Mouse (Mus musculus) testis, postnatal 10 days (tissue): ENCODE measurements around the gene Zbtb8a.
"Not testable (repeated sequence)": the region's sequence is repeated elsewhere in the genome, so short reads cannot be mapped to it uniquely, and the experiment has no call there.

Source experiments
- DNase-seq: peaks from one replicate; pipeline ENCODE4 v3.0.0; 2021; ENCODE audit warnings: low spot score

Gene Zbtb8a

DNA sequence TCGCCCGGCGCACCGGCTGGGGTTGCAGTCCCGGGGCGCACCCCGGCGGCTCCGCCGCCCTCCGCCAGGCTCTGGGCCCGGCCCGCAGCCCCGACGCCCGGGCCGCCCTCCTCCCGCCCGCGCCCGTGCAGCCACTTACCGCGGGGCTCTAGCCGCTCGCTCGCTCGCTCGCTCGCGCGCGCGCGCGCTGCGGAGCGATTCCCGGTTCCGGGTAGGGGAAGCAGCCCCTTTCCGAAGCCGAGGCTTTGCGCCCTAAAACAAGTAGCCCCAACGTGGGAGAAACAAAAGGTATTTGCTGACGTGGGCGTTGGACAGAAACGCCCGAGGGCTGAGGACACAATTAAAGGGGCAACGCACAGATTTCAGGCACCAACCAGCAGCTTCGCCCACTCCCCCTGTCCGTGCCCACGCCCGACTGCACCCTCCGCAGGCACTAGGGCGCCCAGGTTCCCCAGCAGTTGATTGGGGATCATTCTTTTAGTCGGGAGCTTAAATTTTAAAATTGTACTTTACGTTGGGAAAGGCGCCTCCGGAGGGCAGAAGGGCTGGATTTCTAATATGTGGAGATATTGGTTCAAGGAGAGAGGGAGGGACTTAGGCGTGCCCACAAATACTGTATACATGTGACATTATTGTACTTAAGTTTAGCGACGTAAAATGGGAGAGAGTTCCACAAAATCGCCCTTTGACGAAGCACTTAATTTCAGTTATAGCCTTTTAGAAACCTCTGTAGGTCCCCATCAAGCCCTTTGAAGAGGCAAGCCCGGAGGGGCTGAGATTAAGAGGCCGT is at the start of gene Zbtb8a:
Gene Zbtb8a, minus strand, starts transcription at position 516 of the 790 bp plus-strand sequence.
- DNase-seq, result peak; percentile 75

DNA sequence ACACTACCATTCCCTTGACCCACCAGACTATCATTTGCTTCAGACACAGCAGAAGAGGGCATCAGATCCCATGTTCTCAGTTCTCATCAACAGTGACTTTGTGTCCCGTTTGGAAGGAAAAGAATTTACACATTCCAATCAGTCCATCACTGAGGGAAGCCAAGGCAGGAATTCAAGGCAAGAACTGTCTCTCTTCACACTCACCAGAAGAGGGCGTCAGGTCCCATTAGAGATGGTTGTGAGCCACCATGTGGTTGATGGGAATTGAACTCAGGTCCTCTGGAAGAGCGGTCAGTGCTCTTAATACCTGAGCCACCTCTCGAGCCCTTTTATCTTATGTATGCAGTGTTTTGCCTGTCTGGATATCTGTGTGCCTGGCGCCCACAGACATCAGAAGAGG is 40.4 kb upstream of the Zbtb8a start:
- DNase-seq, result no peak

DNA sequence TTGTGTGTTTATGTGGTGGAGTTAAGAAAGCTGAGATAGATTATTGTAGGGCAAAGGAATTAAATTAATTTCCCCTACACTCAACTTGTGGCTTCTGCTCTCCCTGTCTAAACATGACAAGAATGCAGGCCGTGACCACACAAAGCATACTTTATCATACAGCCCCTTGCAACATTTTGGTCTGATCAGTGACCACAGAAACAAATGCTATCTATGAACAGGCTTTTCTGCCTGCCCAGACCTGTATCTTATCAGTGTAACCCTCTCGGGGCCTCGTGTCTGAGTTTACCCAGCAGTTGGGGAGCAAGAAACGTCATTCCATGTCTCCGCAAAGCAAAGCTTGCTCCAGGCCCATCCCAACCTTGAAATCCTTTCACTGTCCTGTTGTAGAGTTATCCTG is 38.6 kb upstream of the Zbtb8a start:
- no peak for DNase-seq

DNA sequence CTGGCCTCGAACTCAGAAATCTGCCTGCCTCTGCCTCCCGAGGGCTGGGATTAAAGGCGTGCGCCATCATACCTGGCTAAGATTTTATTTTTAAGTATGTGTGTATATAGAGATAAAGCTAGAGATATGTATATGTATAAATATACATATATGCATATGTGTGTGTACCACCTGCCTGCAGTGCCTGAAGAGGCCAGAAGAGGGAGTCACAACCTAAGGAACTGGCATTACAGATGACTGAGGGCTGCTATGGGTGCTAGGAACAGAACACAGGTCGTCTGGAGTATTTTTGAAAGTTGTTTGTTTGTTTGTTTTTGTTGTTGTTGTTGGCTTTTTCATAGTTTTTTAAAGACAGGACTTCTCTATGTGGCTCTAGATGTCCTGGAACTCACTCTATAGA is 38.0 kb upstream of the Zbtb8a start:
- DNase-seq, result no peak

DNA sequence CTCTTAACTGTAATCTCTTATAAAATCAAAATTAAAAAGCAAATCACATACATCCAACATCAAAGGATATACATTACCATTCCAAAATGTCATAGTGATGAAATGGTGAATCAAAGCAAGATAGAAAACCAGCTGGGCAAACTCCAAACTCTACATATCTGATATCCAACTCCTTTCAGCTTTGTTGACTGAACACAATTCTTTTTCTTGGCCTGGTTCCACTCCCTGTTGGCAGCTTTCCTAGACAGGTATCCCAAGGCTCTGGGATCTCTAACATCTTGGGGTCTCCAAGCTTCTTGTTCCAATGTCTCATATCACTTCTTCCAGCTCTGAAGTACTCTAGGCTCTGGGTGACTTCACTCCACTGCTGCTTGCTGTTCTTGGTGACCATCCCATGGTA is 33.1 kb upstream of the Zbtb8a start:
- DNase-seq, result no peak

DNA sequence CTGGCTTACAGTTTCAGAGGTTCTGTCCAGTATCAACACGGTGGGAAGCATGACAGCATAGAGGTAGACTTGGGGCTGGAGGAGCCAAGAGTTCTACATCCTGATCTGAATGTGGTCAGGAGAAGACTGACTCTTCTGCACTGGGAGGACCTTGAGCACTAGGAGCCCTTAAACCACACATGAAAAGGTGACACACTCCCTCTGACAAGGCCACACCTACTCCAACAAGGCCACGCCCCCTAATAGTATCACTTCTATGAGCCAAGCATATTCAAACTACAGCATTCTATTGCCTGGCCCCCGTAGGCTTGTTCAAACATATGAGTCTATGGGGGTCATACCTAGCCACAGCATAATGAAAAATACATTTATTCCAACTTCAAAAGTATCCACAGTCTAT is 32.6 kb upstream of the Zbtb8a start:
- DNase-seq, result not testable (repeated sequence)

DNA sequence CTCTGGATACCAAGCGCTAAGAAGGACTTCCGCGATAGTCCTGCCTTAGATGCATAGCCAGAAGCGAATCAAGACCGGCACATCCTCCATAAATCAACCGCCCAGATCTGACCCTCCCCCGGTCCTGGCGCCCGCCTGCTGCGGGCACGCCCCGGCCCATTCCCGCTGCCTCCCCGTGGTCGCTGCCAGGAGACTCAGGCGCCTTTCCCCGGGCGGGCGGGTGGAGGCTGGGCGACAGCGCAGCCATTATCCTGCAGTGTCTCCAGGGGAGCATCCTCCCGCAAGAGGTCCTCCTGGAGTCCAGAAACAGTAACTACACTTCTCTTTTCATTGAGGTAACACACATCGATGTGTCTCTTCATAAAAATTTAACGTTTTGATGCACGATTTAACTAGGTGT is 28.5 kb upstream of the Zbtb8a start:
- peak; percentile 77 for DNase-seq

DNA sequence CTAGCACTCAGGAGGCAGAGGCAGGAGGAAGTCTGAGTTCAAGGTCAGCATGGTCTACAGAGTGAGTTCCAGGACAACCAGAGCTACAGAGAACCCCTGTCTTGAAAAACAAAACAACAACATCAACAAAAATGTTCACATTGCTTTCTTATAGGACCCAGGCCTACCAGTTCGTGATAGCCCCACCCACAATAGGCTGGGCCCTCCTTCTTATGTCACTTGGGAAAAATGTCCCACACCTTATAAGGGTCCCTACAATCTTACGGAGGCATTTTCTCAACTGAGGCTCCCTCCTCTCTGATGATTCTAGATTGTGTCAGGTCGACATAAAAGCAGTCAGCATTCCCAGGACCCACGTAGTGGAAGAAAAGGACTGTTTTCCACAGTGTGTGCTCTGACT is 21.9 kb upstream of the Zbtb8a start:
- DNase-seq, result no peak

DNA sequence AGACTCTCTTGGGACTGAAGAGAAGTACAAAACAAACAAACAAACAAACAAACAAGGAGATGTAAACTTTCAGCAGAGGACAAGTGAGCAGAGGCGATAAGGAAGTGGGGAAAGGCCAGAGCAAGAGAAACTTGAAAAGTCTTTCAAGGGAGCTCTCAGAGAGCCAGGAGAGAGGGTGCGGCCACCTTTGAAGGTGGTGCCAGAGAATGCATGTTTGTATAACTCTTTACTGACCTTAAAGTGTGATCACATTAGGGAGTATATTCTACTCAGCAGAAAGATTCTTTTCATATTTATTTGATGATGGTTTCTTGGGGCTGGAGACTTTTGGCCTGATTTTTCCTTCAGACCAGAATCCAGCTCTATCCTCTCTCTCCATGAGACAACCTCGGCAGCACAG is 19.0 kb upstream of the Zbtb8a start:
- DNase-seq, result no peak

DNA sequence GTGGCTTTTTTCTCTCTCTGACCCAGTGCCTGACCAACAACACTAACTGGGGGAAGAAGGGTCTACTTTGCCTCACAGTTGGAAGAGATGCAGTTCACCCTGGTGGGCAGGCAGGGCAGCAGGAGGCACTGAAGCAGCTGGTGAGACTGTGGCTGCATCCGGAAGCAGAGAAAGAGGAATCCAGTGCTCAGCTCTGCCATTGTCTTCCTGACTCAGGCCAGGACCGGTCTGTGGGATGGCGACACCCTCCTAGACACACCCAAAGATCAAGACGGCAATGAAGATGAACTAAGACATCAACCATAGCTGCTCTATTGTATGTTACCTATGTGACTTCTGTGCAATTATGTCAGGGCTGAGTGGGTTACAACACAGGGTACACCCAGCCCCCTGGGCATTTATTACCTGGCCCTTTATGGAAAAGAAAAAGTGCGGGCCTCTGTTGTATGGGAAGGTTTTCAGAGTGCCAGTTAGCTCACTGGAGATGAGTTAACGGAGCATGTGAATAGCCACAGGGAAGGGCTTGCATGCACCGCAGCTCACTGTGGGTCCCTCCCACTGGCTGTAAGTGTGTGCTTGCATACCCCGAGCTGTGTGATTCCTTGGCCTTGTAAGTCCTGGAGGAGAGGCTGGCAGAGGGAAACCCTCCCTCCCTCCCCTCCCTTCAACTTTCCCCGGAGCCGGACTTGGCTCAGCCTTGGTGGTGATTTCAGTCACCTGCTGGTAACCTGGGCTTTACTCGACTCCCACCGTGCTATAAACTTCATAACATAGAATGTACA is 16.4 kb upstream of the Zbtb8a start:
- DNase-seq, result no peak

DNA sequence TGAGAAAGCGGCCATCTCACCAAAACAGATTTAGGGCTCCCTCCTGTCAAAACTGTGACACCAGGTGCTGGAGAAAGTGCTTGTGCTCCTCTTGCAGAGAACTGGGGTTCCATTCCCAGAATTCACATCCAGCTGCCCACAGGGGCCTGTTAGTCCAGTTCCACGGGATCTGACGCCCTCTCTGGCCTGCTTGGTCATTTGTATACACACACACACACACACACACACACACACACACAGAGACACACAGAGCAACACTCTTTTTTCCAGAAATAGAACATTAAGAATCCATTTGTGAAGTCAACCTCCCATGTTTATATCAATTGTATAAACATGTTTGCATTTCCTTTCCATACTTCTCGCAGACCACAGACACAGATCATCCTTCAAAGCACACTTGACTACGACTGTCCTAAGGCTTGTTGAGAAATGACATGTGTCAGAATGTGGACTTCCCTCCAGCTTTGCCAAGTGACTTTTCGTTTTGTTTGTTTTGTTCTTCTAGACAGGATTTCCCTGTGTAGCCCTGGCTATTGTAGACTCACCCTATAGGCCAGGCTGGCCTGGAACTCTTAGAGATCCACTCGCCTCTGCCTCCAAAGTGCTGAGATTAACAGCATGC is 13.1 kb upstream of the Zbtb8a start:
- no peak for DNase-seq

DNA sequence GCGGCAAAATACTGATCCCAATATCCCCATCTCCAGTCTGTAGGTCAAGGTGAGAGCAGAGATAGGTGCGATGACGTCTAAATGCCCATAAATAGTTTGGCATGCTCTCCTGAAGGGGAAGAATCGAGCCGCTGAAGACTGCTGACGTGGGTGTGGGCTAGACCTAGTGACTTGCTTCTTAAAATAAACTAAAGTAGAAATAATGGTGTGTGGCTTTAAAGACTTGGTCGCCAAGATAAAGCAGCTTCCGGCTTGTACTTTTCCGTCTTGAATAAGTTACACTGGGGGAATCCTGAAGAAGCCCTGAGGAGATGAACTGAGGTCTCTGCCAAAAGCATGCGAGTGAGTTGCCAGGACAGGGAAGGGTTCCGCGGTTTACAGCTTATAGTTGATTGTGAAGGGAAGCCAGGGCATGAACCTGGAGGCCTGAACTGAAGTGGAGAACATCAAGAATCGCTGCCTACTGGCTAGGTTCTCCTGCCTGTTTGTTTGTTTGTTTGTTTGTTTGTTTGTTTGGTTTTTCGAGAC is 12.4 kb upstream of the Zbtb8a start:
- DNase-seq, result no peak

DNA sequence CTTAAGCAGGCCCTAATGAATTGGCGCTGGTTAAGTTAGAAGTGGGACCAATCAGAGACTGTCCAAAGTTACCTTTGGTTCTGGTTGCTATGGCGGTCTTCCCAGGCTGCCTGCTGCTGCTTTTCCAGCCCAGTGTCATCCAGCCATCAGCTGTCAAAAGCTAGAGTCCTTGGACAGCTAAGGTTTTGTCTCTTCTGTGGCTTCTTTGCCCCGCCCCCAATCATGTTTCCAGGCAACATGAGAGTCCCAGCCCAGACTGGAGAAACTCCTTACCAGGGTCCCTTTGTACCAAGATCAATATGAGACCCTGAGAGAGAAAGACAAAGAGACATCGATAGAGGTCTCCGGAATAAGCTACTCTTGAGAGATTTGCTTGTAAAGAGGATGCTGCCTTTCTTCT is 10.5 kb upstream of the Zbtb8a start:
- no peak for DNase-seq

DNA sequence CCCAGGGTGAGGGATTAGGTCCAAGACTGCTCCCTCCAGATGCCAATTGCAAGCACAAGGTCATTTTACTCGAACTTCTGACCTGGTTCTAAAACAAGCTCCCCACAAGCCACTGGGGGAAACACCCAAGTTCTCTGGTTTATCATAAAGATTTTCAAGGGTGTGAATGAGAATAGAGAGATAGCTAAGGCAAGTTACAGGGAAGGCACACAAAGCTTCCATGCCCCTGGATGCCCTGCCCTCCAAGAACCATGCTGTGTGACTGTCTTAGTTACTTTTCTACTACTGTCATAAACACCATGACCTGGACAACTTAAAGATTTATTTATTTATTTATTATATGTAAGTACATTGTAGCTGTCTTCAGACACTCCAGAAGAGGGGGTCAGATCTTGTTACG is 9.1 kb upstream of the Zbtb8a start:
- DNase-seq, result no peak

DNA sequence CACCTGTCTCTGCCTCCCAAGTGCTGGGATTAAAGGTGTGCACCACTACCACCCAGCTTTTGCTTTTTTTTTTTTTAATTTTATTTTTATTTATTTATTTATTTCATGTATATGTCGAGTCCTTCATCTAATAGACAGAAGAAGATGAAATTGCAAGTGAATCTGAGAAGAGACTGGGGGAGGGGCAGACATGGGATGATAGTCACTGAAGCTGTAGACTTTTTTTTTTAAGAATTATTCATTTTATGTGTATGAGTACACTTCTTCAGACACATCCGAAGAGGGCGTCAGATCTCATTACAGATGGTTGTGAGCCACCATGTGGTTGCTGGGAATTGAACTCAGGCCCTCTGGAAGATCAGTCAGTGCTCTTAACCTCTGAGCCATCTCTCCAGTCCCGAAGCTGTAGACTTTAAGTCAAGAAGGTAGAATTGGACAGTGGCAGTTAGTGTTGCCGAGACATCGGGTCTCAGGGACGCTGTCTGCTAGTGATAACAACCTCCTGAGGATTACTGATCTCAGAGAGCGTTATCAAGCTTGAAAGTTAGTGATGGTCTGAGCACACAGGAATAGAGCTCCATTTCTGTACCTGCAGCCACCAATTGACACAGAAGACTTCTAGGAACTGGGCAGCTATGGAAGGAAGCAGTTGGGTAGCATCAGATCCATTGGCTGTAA is 8.5 kb upstream of the Zbtb8a start:
- DNase-seq, result no peak

DNA sequence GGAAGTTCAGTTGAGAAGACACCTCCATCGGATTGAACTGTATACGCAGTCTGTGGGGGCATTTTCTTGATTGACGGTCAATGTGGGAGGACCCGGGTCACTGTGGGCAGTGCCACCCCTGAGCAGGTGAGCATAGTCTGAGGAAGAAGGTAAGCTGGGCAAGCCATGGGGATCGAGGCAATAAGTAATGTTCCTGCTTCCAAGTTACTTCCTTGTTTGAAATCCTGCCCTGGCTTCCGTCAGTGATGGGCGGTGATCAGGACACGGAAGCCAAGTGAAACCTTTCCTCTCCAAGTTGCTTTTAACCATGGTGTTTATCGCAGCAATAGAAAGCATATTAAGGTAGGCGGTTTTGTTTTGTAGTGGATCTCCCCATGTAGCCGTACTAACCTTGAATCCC is 7.8 kb upstream of the Zbtb8a start:
- no peak for DNase-seq

DNA sequence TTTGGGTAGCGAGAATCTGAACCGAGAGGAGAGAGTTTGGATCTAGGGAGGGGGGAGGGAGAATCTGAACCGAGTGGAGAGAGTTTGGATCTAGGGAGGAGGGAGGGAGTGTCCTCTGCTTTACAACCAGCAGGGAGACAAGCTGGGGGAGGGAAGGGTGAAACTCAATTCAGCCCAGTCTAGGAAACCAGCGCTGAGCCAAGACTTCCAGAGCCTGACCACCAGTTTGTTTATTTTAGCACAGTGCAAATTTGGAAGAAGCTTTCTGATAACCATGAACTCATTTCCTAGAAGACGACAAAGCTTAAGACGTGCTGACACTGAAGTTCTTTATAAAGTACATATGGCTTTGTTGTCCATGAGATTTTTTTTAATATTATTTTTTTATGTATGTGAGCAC is 6.5 kb upstream of the Zbtb8a start:
- no peak for DNase-seq

DNA sequence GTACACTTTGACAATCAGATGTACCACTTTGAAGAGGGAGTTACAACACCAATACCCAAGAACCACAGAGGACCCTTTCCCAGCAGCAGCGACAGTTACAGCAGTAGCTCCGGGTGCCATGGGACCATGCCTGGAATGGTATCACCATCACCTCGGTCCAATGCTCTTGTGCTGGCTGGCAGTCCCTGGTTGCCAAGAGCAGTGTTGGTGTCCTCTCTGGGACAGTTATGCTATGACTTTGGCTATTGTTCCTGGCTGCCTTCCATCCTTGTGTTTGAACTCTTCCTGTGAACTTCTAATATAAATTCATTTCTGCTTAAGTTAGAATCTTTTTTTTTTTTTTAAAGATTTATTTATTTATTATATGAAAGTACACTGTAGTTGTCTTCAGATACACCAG is 5.7 kb upstream of the Zbtb8a start:
- no peak for DNase-seq

DNA sequence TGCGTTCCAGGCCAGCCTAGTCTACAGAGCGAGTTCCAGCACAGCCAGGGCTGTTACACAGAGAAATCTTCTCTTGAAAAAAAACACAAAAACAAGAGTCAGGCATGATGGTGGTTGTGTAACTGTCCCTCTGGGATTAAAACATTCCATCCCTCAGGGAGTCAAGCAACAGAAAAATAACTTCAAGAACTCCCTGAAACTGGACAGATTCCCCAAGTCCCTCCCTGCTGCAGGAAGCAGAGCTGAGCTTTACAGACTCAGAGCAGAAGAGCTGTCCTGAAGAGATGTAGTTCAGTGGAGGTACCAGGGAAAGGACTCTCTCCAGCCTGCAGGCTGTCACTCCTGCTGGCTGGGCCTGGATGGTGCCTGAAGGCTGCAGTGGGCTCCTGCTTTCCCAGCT is 4.6 kb upstream of the Zbtb8a start:
- DNase-seq, result no peak

DNA sequence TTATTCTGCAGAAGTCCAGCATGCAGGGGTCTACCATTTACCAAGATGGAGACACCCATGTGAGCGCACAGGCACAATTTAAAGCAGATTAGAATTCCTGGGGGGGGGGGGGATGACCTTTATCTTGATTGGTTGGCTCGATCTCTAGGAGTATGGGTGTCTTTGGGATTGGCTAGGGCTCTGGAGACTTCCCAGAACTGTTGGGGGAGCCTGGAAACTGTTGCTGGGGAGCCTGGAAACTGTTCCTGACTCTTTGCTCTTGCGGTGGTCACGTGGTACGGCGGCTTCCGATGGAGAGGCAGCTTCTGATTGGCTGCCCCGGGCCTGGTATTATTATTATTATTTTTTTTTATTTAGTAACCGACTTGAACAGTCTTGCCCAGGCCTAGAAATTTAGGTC is 4.1 kb upstream of the Zbtb8a start:
- DNase-seq, result no peak

DNA sequence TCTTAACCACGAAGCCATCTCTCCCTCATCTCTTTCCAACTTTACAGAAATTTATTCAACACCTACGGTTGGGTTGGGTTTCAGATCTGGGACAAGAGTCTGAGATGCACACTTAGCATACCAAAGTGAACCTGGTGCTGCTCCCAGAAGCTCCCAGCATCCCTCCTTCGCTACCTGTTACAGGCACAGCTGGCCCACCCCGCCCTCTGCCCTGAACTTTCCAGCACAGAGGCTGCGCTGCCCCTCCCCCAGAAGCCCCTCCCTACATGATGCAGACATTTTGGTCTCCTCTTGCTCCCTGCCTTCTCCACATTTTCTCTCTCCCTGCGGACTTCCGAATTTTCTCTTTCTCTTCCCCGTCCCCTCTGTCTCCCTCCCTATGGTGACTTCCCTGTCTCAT is 3.2 kb upstream of the Zbtb8a start:
- no peak for DNase-seq

DNA sequence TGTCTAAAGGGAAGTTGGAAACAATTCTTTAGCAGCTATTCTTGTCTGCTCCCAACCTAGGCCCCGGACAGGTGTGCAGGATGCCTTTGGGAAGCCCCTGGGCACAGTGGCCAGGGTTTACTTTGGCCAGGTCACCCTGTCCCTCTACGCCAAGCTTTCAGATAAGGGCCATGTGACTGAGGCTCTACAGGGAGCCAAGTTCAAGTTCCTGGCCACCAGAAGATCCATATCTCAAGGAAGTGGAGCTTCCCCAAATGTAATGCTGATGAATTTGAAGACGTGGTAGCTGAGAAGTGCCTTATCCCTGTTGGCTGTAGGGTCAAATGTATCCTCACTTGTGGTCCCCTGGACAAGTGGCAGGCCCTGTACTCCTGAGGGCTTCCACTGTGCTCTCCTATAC is 1.9 kb upstream of the Zbtb8a start:
- no peak for DNase-seq
